Mouse (Mus musculus): Measurements from ENCODE around the gene Wipf3. TPM values are rescaled to one million over a fixed set of nuclear protein-coding genes. Genes with fewer than 3 reads are reported as not detected.
A peak's percentile ranks its signal among the peaks of the same experiment; 100 is the strongest.

The Wipf3 gene
- total RNA-seq, 2 experiments from 2014 or later = 7.1 to 7.5 TPM

DNA sequence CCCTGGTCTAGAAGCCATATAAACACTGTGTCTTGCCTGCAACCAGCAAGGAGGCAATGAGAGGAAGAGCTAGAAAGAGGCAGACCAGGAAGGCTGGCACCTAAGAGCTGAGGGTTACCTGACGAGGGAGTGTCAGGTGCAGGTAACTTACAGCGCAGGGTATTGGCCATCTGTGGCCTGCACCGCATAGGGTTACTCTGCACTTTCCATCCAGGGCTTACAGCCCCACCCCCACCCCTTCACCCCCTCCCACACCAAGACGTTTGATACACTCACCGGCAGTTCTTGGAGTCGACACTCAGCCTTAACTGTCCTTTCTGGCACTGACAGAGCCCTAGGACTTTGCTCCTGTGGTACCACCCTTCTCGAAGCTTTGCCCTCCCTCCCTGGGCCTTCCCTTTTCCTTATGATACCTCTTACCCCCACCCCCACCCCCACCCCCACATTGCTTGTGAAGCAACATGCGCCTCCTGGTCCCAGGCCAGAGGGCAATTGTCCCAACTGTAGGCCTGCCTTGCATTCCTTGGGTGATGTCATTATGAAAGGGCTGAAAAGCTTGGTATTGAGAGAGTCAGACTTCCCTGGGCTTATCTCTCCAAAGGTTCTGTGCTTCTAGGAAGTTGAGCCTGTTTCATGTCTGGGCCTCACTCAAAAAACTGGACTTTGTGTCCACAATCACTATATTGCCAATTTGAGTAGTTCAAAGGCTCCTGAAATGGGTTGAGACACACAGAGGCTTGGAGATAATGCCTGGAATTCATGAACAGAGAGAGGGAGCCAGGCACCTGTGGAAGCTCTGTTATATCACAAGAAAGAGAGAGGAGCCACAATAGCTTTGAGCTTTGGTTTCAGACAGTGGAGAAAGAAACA, 43.7 kb downstream of the Wipf3 start:
- DNase-seq (ENCODE audit: low spot score in 2 of 2) = no peak

DNA sequence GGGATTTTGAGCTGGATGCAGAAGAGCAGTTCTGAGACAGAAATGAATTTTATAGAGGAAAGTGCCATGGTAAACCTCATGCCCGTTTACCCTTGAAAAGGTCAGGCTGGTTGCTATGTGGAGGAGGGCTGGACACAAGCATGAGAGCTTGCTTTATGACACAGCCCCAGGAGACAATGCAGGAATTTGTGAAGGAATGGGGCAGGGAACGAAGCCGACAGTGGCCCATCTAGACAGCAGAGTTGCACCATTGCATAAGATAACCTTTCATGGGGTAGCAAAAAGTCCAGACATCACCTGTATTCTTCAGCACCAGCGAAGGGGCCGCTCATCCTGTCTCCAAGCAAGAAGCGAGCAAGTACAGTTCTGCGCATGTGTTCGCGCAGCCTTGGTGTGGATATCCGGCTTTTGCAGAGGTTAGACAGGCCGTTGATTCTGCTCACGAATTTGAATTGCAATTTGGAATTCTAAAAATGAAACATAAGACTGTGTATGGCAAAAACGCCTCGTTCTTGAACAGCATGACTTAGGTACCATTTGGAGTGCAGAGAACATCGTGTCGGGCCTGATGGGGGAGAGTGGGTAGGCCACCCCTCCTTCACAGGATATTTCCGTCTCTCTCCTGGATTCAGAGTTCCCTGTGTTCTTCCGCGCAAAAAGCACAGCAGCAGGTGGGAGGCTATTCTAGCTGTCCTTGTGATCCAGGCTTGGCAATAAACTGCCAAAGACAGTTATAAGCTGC, 46.7 kb downstream of the Wipf3 start:
- no peak for DNase-seq (ENCODE audit: low spot score in 2 of 2)

- DNase-seq (ENCODE audit: low spot score in 2 of 2) = no peak
Observed at GRCm38 (mm10) chr6:54478646-54479324, 49.4 kb downstream of the Wipf3 start.

DNA sequence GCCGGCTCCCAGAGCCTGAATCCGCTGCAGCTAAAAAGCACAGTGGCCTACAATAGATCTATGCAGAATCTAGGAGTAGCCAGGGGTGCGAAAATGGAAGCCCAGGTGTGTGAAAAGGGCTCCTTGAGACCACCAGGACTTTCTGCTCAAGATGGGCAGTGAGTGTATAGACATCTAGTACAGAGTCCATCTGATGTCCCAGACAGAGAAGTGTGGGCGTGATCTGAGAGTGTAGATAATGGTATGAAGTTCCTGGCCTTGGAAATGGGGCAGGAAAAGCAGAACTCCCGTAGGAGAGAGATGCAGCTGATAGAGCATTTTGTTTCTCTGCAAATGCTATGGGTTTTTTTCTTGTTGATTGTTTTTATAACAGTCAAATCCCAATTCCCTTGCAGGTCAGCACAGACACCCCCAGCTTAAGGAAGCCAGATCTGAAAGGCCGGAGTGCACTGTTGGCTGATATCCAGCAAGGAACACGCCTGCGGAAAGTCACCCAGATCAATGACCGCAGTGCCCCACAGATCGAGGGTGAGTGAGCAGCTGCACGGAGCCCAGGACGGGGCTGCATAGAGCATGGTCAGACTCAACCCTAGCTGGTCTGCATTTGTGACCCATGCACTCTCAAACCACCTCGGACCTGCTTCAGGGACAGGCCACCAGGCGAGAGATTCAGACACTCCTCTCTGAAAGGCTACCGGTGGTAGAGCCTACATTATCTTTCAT, 52.1 kb downstream of the Wipf3 start:
- DNase-seq (ENCODE audit: low spot score in 2 of 2) = no peak

DNA sequence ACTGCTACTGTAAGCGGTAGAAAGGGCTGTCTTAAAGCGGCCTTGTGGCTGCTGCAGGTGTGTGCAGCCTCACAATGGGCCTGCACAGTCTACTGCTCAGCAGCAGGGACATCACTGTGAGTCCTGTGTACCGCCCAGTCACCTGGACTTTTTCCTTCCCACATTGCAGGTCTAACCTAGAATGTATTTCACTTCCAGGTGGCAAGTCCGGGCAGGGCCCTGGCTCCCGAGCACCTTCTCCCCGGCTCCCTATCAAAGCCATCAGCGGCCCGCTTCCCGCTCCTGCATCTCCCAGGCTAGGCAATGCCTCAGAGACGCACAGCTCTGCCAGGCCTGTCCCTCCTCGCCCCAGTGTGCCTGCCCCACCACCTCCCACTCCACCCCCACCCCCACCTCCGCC, 55.6 kb downstream of the Wipf3 start:
- DNase-seq (ENCODE audit: low spot score in 2 of 2) = no peak

DNA sequence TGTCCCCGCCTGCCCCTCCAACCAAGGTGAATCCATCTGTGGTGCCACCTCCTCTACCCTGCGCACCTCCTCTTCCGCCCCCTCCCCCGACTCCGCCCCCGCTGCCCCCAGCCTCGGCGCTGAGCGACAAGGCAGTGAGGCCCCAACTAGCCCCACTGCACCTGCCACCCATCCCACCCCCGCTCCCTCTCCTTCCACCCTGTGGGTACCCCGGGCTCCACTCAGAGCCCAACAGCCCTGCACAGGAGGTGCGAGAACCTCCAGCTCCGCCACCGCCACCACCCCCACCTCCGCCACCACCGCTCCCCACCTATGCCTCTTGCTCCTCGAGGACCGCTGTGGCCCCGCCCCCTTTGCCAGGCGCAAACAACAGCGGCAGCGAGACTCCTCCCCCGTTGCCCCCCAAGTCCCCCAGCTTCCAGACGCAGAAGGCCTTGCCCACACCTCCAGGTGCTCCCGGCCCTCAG, 56.1 kb downstream of the Wipf3 start:
- DNase-seq (ENCODE audit: low spot score in 2 of 2) = no peak

GRCm38 (mm10) chr6:54485973-54486569, 56.7 kb downstream of the Wipf3 start:
- DNase-seq (ENCODE audit: low spot score in 2 of 2) = no peak

- no peak for DNase-seq (ENCODE audit: low spot score in 2 of 2)
Observed at GRCm38 (mm10) chr6:54491074-54491473, 61.7 kb downstream of the Wipf3 start.

DNA sequence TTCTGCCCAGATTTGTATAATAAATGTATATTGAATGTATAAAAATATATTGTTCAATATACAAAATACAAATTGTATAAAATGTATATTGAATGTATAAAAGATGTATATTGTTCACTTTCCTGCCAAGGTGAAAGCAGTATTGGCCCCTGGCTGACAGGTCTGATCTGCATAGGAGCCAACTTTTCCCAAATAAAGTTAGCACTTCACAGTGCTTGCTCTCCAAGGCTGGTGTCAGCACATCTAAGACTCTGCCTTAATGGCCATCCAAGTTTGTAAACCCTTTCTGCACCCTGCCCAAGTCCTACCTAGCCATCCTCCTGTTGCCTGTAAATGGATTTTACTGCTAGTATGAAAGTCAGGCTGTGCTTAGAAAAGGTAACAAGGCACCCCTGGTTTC, 64.7 kb downstream of the Wipf3 start:
- no peak for DNase-seq (ENCODE audit: low spot score in 2 of 2)

GRCm38 (mm10) chr6:54494612-54495398, 65.4 kb downstream of the Wipf3 start:
- DNase-seq (ENCODE audit: low spot score in 2 of 2) = no peak

- no peak for DNase-seq (ENCODE audit: low spot score in 2 of 2)
Observed at GRCm38 (mm10) chr6:54496214-54496613, 66.8 kb downstream of the Wipf3 start.

GRCm38 (mm10) chr6:54502661-54503115, 73.3 kb downstream of the Wipf3 start:
- DNase-seq (ENCODE audit: low spot score in 2 of 2) = no peak

- no peak for DNase-seq (ENCODE audit: low spot score in 2 of 2)
Observed at GRCm38 (mm10) chr6:54506318-54506717, 76.9 kb downstream of the Wipf3 start.

DNA sequence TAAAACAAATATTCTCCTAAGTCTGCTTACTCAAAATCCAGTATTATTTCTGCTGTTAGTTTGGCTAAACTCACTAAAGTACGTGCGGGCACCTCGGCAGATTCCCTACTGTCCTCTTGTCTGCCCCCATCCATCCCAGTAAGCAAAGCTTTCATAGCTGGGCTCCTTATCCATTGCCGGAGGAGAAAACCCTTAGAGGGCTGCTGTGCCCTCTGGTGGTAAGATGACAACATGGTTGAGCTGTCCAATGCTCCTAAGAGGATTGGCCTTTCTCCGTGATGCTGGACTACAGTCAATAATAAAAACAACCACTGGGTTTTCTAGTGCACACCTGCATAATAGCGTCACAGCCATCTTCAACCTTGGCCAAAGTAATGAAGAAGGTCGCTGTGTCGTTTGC, 77.6 kb downstream of the Wipf3 start:
- peak in 1 of 2 experiments; percentile 38 for DNase-seq (ENCODE audit: low spot score in 2 of 2)

GRCm38 (mm10) chr6:54507808-54508207, 78.4 kb downstream of the Wipf3 start:
- DNase-seq (ENCODE audit: low spot score in 2 of 2) = no peak

DNA sequence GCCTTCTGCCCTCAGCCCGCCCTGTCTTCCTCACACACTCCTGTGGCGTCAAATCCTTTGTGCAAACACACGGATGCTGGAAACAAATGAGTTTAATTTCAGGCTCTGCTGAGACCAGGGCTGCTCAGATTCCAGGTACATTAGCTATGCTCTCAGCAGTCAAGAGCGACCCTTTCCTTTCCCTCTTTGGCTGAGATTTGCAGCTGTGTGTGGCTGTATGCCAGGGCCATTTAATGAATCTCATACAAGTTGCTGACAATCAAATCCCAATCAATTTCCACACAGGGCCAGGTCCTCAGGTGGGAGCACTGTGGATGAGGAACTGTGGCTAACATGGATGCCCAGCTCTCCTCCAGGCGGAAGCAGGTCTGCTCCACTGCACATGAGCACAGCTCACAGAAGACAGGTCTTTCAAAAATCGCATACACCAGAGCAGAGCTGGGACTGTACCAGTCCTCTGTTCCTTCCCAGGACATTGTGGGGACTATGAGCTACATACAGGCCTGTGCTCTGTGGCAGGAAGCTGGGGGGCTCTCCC, 78.9 kb downstream of the Wipf3 start:
- DNase-seq (ENCODE audit: low spot score in 2 of 2) = no peak

DNA sequence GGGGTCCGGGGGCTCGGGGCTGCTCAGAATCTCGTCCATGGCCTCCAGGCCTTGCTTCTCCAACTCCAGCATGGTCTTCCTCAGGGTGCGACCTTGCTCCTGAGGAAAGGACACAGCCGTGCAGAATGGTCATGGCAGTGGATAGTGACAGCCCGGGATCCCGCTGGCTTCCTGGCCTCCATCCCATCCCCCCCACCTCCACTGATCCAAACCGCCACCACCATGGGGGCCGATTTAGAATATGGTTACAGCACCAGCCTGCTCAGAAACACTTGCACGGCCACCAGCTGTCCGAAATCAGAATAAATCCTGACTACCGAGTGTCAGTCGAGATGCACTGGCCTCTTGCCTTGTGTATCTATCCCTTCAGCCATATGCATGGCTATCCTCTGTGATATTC, 79.9 kb downstream of the Wipf3 start:
- DNase-seq (ENCODE audit: low spot score in 2 of 2) = no peak

DNA sequence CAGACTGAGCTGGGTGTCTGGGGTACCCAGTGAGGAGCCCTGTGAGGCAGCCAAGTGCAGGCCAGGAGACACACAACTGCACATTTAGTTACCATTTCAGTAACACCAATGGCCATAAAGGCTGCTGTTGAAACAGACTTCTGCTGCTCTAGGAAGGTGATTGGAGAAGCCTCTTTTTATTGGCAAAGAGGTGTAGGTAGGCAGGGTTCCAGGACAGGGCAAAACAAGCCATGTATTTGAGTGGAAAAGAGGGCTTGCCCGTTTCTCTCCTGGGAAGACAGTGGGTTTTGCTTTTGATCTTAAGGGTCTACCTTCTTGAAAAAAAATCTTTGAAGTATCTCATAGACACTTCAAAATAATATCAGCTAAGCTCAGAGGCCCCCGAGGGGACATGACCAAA, 82.9 kb downstream of the Wipf3 start:
- DNase-seq (ENCODE audit: low spot score in 2 of 2) = no peak

- no peak for DNase-seq (ENCODE audit: low spot score in 2 of 2)
Observed at GRCm38 (mm10) chr6:54516512-54517134, 87.2 kb downstream of the Wipf3 start.
